8 mouse cellular contexts compared by ENCODE assay signal in the genomic region with DNA sequence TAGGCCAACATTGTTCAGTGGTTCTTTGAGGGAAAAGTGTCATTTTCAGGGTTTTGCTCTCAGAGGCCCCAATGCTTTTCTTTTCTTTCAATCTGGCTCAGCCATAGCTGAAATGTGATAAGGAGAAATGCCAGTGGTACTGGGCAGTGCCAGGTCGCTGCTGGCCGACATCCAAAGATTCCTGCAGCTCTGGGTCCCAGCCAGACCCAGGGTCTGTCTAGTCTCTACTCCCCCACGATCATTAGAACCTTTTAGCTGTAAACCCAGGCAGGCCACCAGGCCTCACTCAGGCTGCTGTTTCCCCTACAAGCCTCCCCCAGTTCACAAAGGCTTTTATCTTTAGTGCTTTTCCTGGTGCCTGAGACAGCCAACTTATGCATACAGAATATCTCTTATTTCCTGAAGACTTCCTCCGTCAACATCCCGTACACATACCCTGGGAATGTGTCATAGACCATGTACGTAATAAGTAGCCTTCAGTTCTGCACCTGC. TPM values are rescaled to one million over a fixed set of nuclear protein-coding genes. Genes with fewer than 3 reads are reported as not detected.
DNase-seq lines count a peak whose midpoint lies in the region; ATAC-seq and TF ChIP-seq lines count a peak whose summit lies in the region.

No protein-coding gene starts in this region.

- no peaks in the 10 kb centered on the region for H3K36me3 ChIP-seq in forebrain, postnatal 0 days (ENCODE audit: insufficient read depth)
- peaks cover 17% of the 10 kb centered on the region for H3K36me3 ChIP-seq in kidney, postnatal 0 days (ENCODE audit: insufficient read depth, low read length)

- H3K4me1 ChIP-seq in lung, adult 2 months (ENCODE audit: control insufficient read depth, insufficient read depth, low read length) = peaks cover 47% of the 10 kb centered on the region
- peaks cover 10% of the 10 kb centered on the region for H3K4me1 ChIP-seq in forebrain, postnatal 0 days (ENCODE audit: insufficient read depth)
- H3K4me1 ChIP-seq in kidney, postnatal 0 days (replicated peaks; ENCODE audit: insufficient read depth, low read length) = peaks cover 24% of the 10 kb centered on the region

- H3K9me3 ChIP-seq in forebrain, postnatal 0 days (ENCODE audit: low read length) = no peaks in the 10 kb centered on the region
- H3K9me3 ChIP-seq in kidney, postnatal 0 days (replicated peaks; ENCODE audit: low read length) = no peaks in the 10 kb centered on the region

- TF ChIP-seq POLR2A in lung, adult 2 months (IDR thresholded peaks at IDR 0.05; ENCODE audit: borderline replicate concordance, extremely low read depth, low read depth, low read length) = no peak
- TF ChIP-seq POLR2A in brain, embryonic 14.5 days (IDR thresholded peaks at IDR 0.05; ENCODE audit: borderline replicate concordance, extremely low read depth, insufficient read depth, insufficient read length, poor library complexity, severe bottlenecking) = no peak

- peak overlapping the region; percentile 11 for H3K27ac ChIP-seq in forebrain, postnatal 0 days (ENCODE audit: low read depth, low read length)
- peak overlapping the region; percentile 60; the same call in 1 of the 2 replicates for H3K27ac ChIP-seq in kidney, postnatal 0 days

- DNase-seq in lung, adult 2 months = peak; percentile 38
- no peak for DNase-seq in lung, postnatal 36 days
- peak; percentile 89 for DNase-seq in brain, embryonic 14.5 days (ENCODE audit: low read depth)
- DNase-seq in forebrain, postnatal 0 days = peak; percentile 51
- peak; percentile 79 for DNase-seq in kidney, postnatal 0 days (ENCODE audit: low spot score)
- peak; percentile 76 for DNase-seq in ovary, postnatal 36 days (ENCODE audit: low spot score)
- DNase-seq in layer of hippocampus, postnatal 36 days = no peak
- no peak for DNase-seq in thymus, postnatal 4 days

- no peak for TF ChIP-seq CTCF in lung, adult 2 months (IDR thresholded peaks at IDR 0.05; ENCODE audit: insufficient read depth, low read length)
- no peak for TF ChIP-seq CTCF in brain, embryonic 14.5 days (IDR thresholded peaks at IDR 0.05; ENCODE audit: borderline replicate concordance, extremely low read depth, insufficient read depth, insufficient read length)
- TF ChIP-seq CTCF in forebrain, postnatal 0 days (IDR thresholded peaks at IDR 0.05; ENCODE audit: low read depth) = no peak
- TF ChIP-seq CTCF in kidney, postnatal 0 days (IDR thresholded peaks at IDR 0.05; ENCODE audit: low read depth) = no peak

- WGBS in lung, adult 2 months = 18% methylated on average over 6 of the region's 6 CpGs
- WGBS in forebrain, postnatal 0 days = 36% methylated on average over 6 of the region's 6 CpGs
- WGBS in kidney, postnatal 0 days = 27% methylated on average over 6 of the region's 6 CpGs

- H3K27me3 ChIP-seq in forebrain, postnatal 0 days (ENCODE audit: insufficient read depth, low read length) = no peaks in the 10 kb centered on the region
- H3K27me3 ChIP-seq in kidney, postnatal 0 days (ENCODE audit: insufficient read depth, low read length) = no peaks in the 10 kb centered on the region

- no peak overlapping the region for H3K9ac ChIP-seq in forebrain, postnatal 0 days
- H3K9ac ChIP-seq in kidney, postnatal 0 days (ENCODE audit: low read depth, low read length) = no peak overlapping the region

- no peak overlapping the region for H3K4me2 ChIP-seq in forebrain, postnatal 0 days (ENCODE audit: low read depth)
- no peak overlapping the region for H3K4me2 ChIP-seq in kidney, postnatal 0 days (ENCODE audit: low read length)

- ATAC-seq in forebrain, postnatal 0 days = peak; percentile 34; the same call in 1 of the 2 replicates
- ATAC-seq in kidney, postnatal 0 days (replicated peaks; ENCODE audit: low FRiP score, low read depth) = 0 out of 2 replicates have a peak, but pooled peaks have one; percentile 37

- H3K4me3 ChIP-seq in lung, adult 2 months (replicated peaks; ENCODE audit: extremely low read depth, low read depth, low read length) = no peak overlapping the region
- no peak overlapping the region for H3K4me3 ChIP-seq in forebrain, postnatal 0 days (ENCODE audit: low read depth, low read length)
- no peak overlapping the region for H3K4me3 ChIP-seq in kidney, postnatal 0 days (replicated peaks; ENCODE audit: low read depth, low read length)

RNA-seq across cellular contexts. Expression of a gene that starts 26.4 kb away (rescaled TPM):
- 1.2 and 2.0 TPM in 2 replicates for polyA plus RNA-seq in lung, adult 2 months (2012; rRNA removed)
- 0.33 and 0.42 TPM in 2 replicates for polyA plus RNA-seq in brain, embryonic 14.5 days (2012; rRNA removed)
- total RNA-seq in forebrain, postnatal 0 days (2014; rRNA removed) = 0.31 TPM in 1 of 2 replicates, not detected in the other
- polyA plus RNA-seq in forebrain, postnatal 0 days (2015; fragmentation: Nextera tagmentation; extraction: Ambion mirVana) = 0.26 TPM in 1 of 2 replicates, not detected in the other
- polyA plus RNA-seq in kidney, postnatal 0 days (2015; fragmentation: Nextera tagmentation; extraction: Ambion mirVana) = 0.30 and 0.50 TPM in 2 replicates
- total RNA-seq in layer of hippocampus, postnatal 36 days (2021) = under 1 TPM; 0.22 to 0.38 TPM

RNA-seq across cellular contexts. Expression of a gene that starts 42.8 kb away (rescaled TPM):
- polyA plus RNA-seq in lung, adult 2 months (2012; rRNA removed) = 7.6 and 9.1 TPM in 2 replicates
- 13.0 and 13.6 TPM in 2 replicates for polyA plus RNA-seq in brain, embryonic 14.5 days (2012; rRNA removed)
- 26.6 and 27.4 TPM in 2 replicates for total RNA-seq in forebrain, postnatal 0 days (2014; rRNA removed)
- 18.3 and 19.4 TPM in 2 replicates for polyA plus RNA-seq in forebrain, postnatal 0 days (2015; fragmentation: Nextera tagmentation; extraction: Ambion mirVana)
- polyA plus RNA-seq in kidney, postnatal 0 days (2015; fragmentation: Nextera tagmentation; extraction: Ambion mirVana) = 17.8 and 18.5 TPM in 2 replicates
- total RNA-seq in layer of hippocampus, postnatal 36 days (2021) = 10 to 100 TPM; 32.0 to 33.0 TPM

Comparison
In these comparisons a context has a peak if more than half of its experiments do, and no peak if none do; other contexts are left out.
1. DNase-seq: peak in lung, adult 2 months (single experiment), brain, embryonic 14.5 days (single experiment), forebrain, postnatal 0 days (single experiment), kidney, postnatal 0 days (single experiment) and ovary, postnatal 36 days (single experiment); none in lung, postnatal 36 days (single experiment), layer of hippocampus, postnatal 36 days (0 of 2) and thymus, postnatal 4 days (single experiment).